Mouse (Mus musculus): Measurements from ENCODE around the gene Tmprss6.

GRCm38 (mm10) chr15:78414157-78414556, 54.3 kb downstream of the Tmprss6 start:
- no peak for TF ChIP-seq CTCF (IDR thresholded peaks at IDR 0.05; ENCODE audit: borderline replicate concordance, insufficient read depth, low read length)
- no peak for TF ChIP-seq POLR2A (IDR thresholded peaks at IDR 0.05; ENCODE audit: low read depth, low read length)
